Mouse (Mus musculus): Measurements from ENCODE around the gene Sapcd1.

GRCm38 (mm10) chr17:35031880-35032279, 4.1 kb upstream of the Sapcd1 start:
- TF ChIP-seq CTCF (IDR thresholded peaks at IDR 0.05; ENCODE audit: low read depth) (no peak), EP300 (IDR thresholded peaks at IDR 0.05; ENCODE audit: low read depth) (no peak)
